Mouse (Mus musculus): ENCODE results near the gene Ttc7b.

- TF ChIP-seq CTCF (IDR thresholded peaks at IDR 0.05; ENCODE audit: low read depth) = no peak
- no peak for TF ChIP-seq EP300 (IDR thresholded peaks at IDR 0.05; ENCODE audit: low read depth)
These were observed 177.1 kb downstream of the Ttc7b start for GRCm38 (mm10) chr12:100343554-100343953.

All from liver, postnatal 0 days (tissue).